In genomic region chr14:75786424-75786867, GRCm38 (mm10) we compare ENCODE assay signal across 8 mouse cellular contexts. TPM values are rescaled to one million over a fixed set of nuclear protein-coding genes. Genes with fewer than 3 reads are reported as not detected.
DNase-seq lines count a peak whose midpoint lies in the region; ATAC-seq and TF ChIP-seq lines count a peak whose summit lies in the region.

No protein-coding gene starts in this region.

- 2% methylated on average over 31 of the region's 31 CpGs for WGBS in embryonic facial prominence, embryonic 13.5 days
- WGBS in intestine, postnatal 0 days = 1% methylated on average over 31 of the region's 31 CpGs
- WGBS in midbrain, embryonic 16.5 days = under 1% methylated on average over 31 of the region's 31 CpGs

- H3K27ac ChIP-seq in layer of hippocampus, adult 2 months = peak overlapping the region; percentile 88
- peak overlapping the region; percentile 62; the same call in 1 of the 2 replicates for H3K27ac ChIP-seq in embryonic facial prominence, embryonic 13.5 days
- peak overlapping the region; percentile 82 for H3K27ac ChIP-seq in intestine, postnatal 0 days (ENCODE audit: low read depth, low read length)
- peak overlapping the region; percentile 93 for H3K27ac ChIP-seq in midbrain, embryonic 16.5 days (ENCODE audit: low read length)

- H3K4me3 ChIP-seq in layer of hippocampus, adult 2 months = peak overlapping the region; percentile 88
- H3K4me3 ChIP-seq in embryonic facial prominence, embryonic 13.5 days = peak overlapping the region; percentile 71
- peak overlapping the region; percentile 76 for H3K4me3 ChIP-seq in intestine, postnatal 0 days (ENCODE audit: low read depth, low read length)
- H3K4me3 ChIP-seq in midbrain, embryonic 16.5 days (ENCODE audit: low read depth, low read length) = peak overlapping the region; percentile 82

- H3K4me2 ChIP-seq in embryonic facial prominence, embryonic 13.5 days = peak overlapping the region; percentile 80
- peak overlapping the region; percentile 97 for H3K4me2 ChIP-seq in intestine, postnatal 0 days (replicated peaks; ENCODE audit: low read depth)
- peak overlapping the region; percentile 72 for H3K4me2 ChIP-seq in midbrain, embryonic 16.5 days (ENCODE audit: low read length)

- H3K9me3 ChIP-seq in embryonic facial prominence, embryonic 13.5 days = no peaks in the 10 kb centered on the region
- H3K9me3 ChIP-seq in intestine, postnatal 0 days (ENCODE audit: control insufficient read depth) = no peaks in the 10 kb centered on the region
- no peaks in the 10 kb centered on the region for H3K9me3 ChIP-seq in midbrain, embryonic 16.5 days (replicated peaks; ENCODE audit: control insufficient read depth, low read length, poor library complexity, severe bottlenecking)

- peaks cover 6% of the 10 kb centered on the region; the same call in 1 of the 2 replicates for H3K36me3 ChIP-seq in embryonic facial prominence, embryonic 13.5 days
- H3K36me3 ChIP-seq in intestine, postnatal 0 days (ENCODE audit: control insufficient read depth, insufficient read depth) = no peaks in the 10 kb centered on the region
- no peaks in the 10 kb centered on the region for H3K36me3 ChIP-seq in midbrain, embryonic 16.5 days (ENCODE audit: control insufficient read depth, insufficient read depth, low read length)

- peak; percentile 22; the same call in 1 of the 2 replicates for TF ChIP-seq CTCF in layer of hippocampus, adult 2 months (conservative IDR thresholded peaks at IDR 0.05)
- TF ChIP-seq CTCF in intestine, postnatal 0 days (IDR thresholded peaks at IDR 0.05; ENCODE audit: low read depth) = no peak; the same call in 1 of the 2 replicates

- peak; percentile 66; the same call in 1 of the 2 replicates for ATAC-seq in embryonic facial prominence, embryonic 13.5 days (ENCODE audit: insufficient number of reproducible peaks, insufficient read depth, low FRiP score, low TSS enrichment, low read depth)
- ATAC-seq in intestine, postnatal 0 days = peak; percentile 54
- peak; percentile 90 for ATAC-seq in midbrain, embryonic 16.5 days

- peaks cover 9% of the 10 kb centered on the region for H3K4me1 ChIP-seq in embryonic facial prominence, embryonic 13.5 days
- H3K4me1 ChIP-seq in intestine, postnatal 0 days (replicated peaks; ENCODE audit: control insufficient read depth, insufficient read depth, low read length) = no peaks in the 10 kb centered on the region
- peaks cover 5% of the 10 kb centered on the region; the same call in 1 of the 2 replicates for H3K4me1 ChIP-seq in midbrain, embryonic 16.5 days (ENCODE audit: control insufficient read depth, insufficient read depth, low read length)

- peaks cover 27% of the 10 kb centered on the region for H3K27me3 ChIP-seq in embryonic facial prominence, embryonic 13.5 days
- 0 out of 2 replicates have a peak, but pooled peaks cover 4% of the 10 kb centered on the region for H3K27me3 ChIP-seq in intestine, postnatal 0 days (replicated peaks; ENCODE audit: control insufficient read depth, insufficient read depth, low read length)
- H3K27me3 ChIP-seq in midbrain, embryonic 16.5 days (ENCODE audit: control insufficient read depth, insufficient read depth, low read depth, low read length) = peaks cover 7% of the 10 kb centered on the region

- H3K9ac ChIP-seq in embryonic facial prominence, embryonic 13.5 days = peak overlapping the region; percentile 77
- H3K9ac ChIP-seq in intestine, postnatal 0 days (ENCODE audit: low read depth, low read length) = peak overlapping the region; percentile 53; the same call in 1 of the 2 replicates
- peak overlapping the region; percentile 91 for H3K9ac ChIP-seq in midbrain, embryonic 16.5 days (ENCODE audit: low read depth, low read length)

- DNase-seq in layer of hippocampus, adult 2 months (ENCODE audit: low spot score in 2 of 2) = peak; percentile 26 to 48
- DNase-seq in layer of hippocampus, adult 9-10 months (ENCODE audit: low spot score) = no peak
- peak; percentile 35 for DNase-seq in MEL-GATA-1-ER (ENCODE audit: extremely low read depth, low read depth)
- DNase-seq in gastrocnemius, adult 8-10 months (ENCODE audit: low spot score in 2 of 2) = no peak
- no peak for DNase-seq in gastrocnemius, adult 18-20 months (ENCODE audit: low spot score)

RNA-seq across cellular contexts. Expression of gene Slc25a30, which starts 0.4 kb away (rescaled TPM):
- total RNA-seq in layer of hippocampus, adult 2 months (2021) = 10 to 100 TPM; 12.8 to 15.7 TPM
- 4.8 and 5.8 TPM in 2 replicates for polyA plus RNA-seq in embryonic facial prominence, embryonic 13.5 days (2015; fragmentation: Nextera tagmentation; extraction: Ambion mirVana)
- polyA plus RNA-seq in intestine, postnatal 0 days (2015; fragmentation: Nextera tagmentation; extraction: Ambion mirVana) = 2.5 TPM in 2 replicates
- 8.9 and 11.0 TPM in 2 replicates for polyA plus RNA-seq in midbrain, embryonic 16.5 days (2015; fragmentation: Nextera tagmentation; extraction: Ambion mirVana)
- 10 to 100 TPM in 1 of 4 experiments, 1 to 10 TPM in 3; 5.9 to 12.2 (median 7.2) TPM for total RNA-seq in gastrocnemius, adult 8-10 months (2022)
- total RNA-seq in gastrocnemius, adult 18-20 months (2021) = 1 to 10 TPM; 6.6 to 9.2 TPM

RNA-seq across cellular contexts. Expression of gene Cog3, which starts 32.1 kb away (rescaled TPM):
- 10 to 100 TPM; 22.1 to 25.9 TPM for total RNA-seq in layer of hippocampus, adult 2 months (2021)
- polyA plus RNA-seq in embryonic facial prominence, embryonic 13.5 days (2015; fragmentation: Nextera tagmentation; extraction: Ambion mirVana) = 20.2 and 23.1 TPM in 2 replicates
- 9.2 TPM in 2 replicates for polyA plus RNA-seq in intestine, postnatal 0 days (2015; fragmentation: Nextera tagmentation; extraction: Ambion mirVana)
- polyA plus RNA-seq in midbrain, embryonic 16.5 days (2015; fragmentation: Nextera tagmentation; extraction: Ambion mirVana) = 19.1 and 21.3 TPM in 2 replicates
- total RNA-seq in gastrocnemius, adult 8-10 months (2022) = 1 to 10 TPM; 7.3 to 8.8 (median 8.6) TPM
- 1 to 10 TPM; 7.3 to 8.1 TPM for total RNA-seq in gastrocnemius, adult 18-20 months (2021)

RNA-seq across cellular contexts. Expression of gene Tpt1, which starts 58.4 kb away (rescaled TPM):
- total RNA-seq in layer of hippocampus, adult 2 months (2021) = 1,000 to 10,000 TPM in 1 of 2 experiments, 100 to 1,000 TPM in 1; 932 to 1,022 TPM
- polyA plus RNA-seq in embryonic facial prominence, embryonic 13.5 days (2015; fragmentation: Nextera tagmentation; extraction: Ambion mirVana) = 1,146 and 1,171 TPM in 2 replicates
- polyA plus RNA-seq in intestine, postnatal 0 days (2015; fragmentation: Nextera tagmentation; extraction: Ambion mirVana) = 1,212 and 1,295 TPM in 2 replicates
- 606 and 643 TPM in 2 replicates for polyA plus RNA-seq in midbrain, embryonic 16.5 days (2015; fragmentation: Nextera tagmentation; extraction: Ambion mirVana)
- total RNA-seq in gastrocnemius, adult 8-10 months (2022) = 1,000 to 10,000 TPM; 3,387 to 4,149 (median 3,897) TPM
- total RNA-seq in gastrocnemius, adult 18-20 months (2021) = 1,000 to 10,000 TPM; 3,564 to 3,853 TPM

Comparison
In these comparisons a context has a peak if more than half of its experiments do, and no peak if none do; other contexts are left out.
1. DNase-seq: peak in layer of hippocampus, adult 2 months (2 of 2) and MEL-GATA-1-ER (single experiment); none in layer of hippocampus, adult 9-10 months (single experiment), gastrocnemius, adult 8-10 months (0 of 2) and gastrocnemius, adult 18-20 months (single experiment).
2. Peak in every context shown above with its lines, with median percentiles within 50 percentile points of each other: H3K27ac ChIP-seq, H3K4me3 ChIP-seq, ATAC-seq, H3K4me2 ChIP-seq and H3K9ac ChIP-seq.